Mouse (Mus musculus): ENCODE data around the gene 1810009A15Rik. TPM values are rescaled to one million over a fixed set of nuclear protein-coding genes. Genes with fewer than 3 reads are reported as not detected.
"Not testable (repeated sequence)": the region's sequence is repeated elsewhere in the genome, so short reads cannot be mapped to it uniquely, and the experiment has no call there.

Gene 1810009A15Rik
- polyA plus RNA-seq, 1 experiment from 2014 or later, result 76.8 TPM

DNA sequence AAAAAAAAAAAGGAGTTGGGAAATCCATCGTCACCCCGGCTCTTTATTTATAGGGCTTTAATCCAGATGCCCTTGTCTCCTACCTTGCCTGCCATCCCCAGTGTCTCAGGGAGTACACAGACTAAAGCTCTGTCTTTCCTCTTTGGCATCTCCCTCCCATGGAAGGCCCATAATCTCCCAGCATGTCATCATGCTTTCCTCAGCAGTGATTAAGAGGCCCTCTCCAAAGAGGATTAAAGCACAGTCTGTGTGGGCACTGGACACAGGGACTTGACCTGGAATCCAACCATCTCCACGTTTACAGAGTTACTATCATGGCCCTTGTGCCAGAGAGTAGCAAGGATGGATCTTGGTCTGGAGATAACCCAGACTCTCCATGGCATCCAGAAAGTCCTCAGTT, 5.0 kb upstream of the 1810009A15Rik start, which contains the start of the genes Lbhd1 and Gm49403:
Gene Lbhd1 (plus strand): TSS at position 117 of the 400 bp plus-strand sequence.
Gene Gm49403 (plus strand): TSS at position 315 of the 400 bp plus-strand sequence.
- no peak for ATAC-seq (ENCODE audit: insufficient number of reproducible peaks, low FRiP score, low TSS enrichment, low read depth)
- H3K27me3 ChIP-seq, result no peaks in the 10 kb centered on the region
- no peak within 1 kb of the TSS for H3K4me3 ChIP-seq
- WGBS, result 73% methylated on average over 3 of the region's 3 CpGs
- H3K9me3 ChIP-seq, result no peaks in the 10 kb centered on the region
- no peak within 1 kb of the TSS for H3K27ac ChIP-seq
- H3K4me1 ChIP-seq, result peaks cover 17% of the 10 kb centered on the region
- no peak within 1 kb of the TSS for H3K4me2 ChIP-seq
- H3K9ac ChIP-seq, result no peak within 1 kb of the TSS
- 0 out of 2 replicates have a peak, but pooled peaks cover 2% of the 10 kb centered on the region for H3K36me3 ChIP-seq

DNA sequence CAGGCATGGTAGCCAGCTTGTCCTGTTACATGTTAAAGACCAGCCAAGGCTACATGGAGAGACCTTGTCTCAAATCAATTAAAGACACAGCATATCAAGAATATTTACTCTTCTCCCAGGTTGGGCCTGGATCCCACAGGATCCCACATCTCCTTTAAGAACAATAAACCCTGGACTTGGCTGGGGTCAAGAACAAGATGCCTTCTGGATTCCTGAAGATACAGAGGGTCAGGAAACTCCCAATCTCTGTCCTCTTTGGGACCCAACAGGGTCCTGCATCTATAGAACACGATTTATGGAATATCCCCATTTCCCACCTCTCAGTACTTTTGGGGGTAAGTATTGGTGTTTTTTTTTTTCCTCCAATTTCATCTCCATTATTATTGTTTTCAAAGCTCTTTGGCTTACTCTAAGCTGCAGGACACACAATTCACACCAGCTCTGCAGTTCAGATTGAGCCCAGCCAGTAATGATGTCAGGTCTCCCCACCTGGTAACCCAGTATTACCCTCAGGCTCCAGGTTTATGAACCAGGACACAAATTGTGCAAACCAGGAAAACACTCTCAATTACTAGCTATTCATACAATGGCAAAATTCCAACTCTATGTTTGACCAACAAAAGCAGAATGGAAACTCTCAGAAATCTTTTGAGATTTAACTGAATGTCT, 1.6 kb upstream of the 1810009A15Rik start:
- 55% methylated on average over 1 of the region's 1 CpGs for WGBS

DNA sequence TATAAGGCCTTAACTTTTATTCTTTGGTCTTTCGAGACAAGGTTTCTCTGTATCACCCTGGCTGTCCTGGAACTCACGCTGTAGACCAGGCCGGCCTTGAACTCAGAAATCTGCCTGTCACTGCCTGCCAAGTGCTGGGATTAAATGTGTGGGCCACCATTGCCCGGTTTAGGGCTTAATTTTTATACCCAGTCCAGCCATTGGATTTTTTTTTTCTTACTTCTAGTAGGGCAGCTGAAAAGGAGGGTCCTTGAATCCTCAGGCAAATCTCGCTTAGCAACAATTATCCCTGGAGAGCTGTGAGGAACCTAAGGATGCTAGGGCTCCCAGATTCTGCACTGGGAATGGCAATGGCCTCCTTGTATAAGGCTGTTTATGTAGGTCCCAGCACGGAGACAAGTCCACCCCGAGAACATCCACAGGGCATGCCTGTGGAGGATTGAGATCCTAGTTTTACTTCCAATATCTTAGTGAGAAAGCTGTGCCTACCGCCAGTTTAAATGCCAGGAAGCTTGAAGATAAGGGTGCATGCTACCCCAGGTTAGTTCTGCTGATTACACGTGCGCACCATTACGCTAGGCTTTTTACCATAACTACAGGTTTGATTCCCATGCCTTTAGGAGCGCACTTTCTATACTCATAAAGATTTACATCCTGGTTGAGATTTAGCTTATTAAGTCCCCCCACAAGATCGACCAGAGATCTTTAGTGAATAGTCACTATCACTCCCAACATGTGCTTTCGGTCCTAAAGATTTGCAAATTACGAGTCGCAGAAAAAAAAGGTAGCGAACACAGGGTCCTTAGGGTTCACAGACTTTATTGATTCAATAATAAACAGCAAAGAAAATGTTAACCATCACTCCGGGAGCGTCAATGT, 829 bp upstream of the 1810009A15Rik start:
- Histone ChIP-seq H3K4me1 (peaks cover 16% of the 10 kb centered on the region), H3K9ac (peak overlapping the region; percentile 89), H3K4me3 (peak overlapping the region; percentile 64), H3K27ac (peak overlapping the region; percentile 92), H3K4me2 (peak overlapping the region; percentile 67), H3K9me3 (no peaks in the 10 kb centered on the region), H3K36me3 (peaks cover 9% of the 10 kb centered on the region), H3K27me3 (no peaks in the 10 kb centered on the region)
- 14% methylated on average over 19 of the region's 19 CpGs for WGBS
- no peak for ATAC-seq (ENCODE audit: insufficient number of reproducible peaks, low FRiP score, low TSS enrichment, low read depth)

More for the DNA sequence above, 1.6 kb upstream of the 1810009A15Rik start:
- H3K27me3 ChIP-seq, result no peaks in the 10 kb centered on the region
- H3K4me2 ChIP-seq, result peak overlapping the region; percentile 67; the same call in 1 of the 2 replicates
- H3K4me3 ChIP-seq, result peak overlapping the region; percentile 64
- no peak overlapping the region for H3K9ac ChIP-seq
- H3K27ac ChIP-seq, result peak overlapping the region; percentile 92
- no peaks in the 10 kb centered on the region for H3K9me3 ChIP-seq
- H3K4me1 ChIP-seq, result peaks cover 14% of the 10 kb centered on the region
- H3K36me3 ChIP-seq, result peaks cover 9% of the 10 kb centered on the region
- no peak for ATAC-seq (ENCODE audit: insufficient number of reproducible peaks, low FRiP score, low TSS enrichment, low read depth)

DNA sequence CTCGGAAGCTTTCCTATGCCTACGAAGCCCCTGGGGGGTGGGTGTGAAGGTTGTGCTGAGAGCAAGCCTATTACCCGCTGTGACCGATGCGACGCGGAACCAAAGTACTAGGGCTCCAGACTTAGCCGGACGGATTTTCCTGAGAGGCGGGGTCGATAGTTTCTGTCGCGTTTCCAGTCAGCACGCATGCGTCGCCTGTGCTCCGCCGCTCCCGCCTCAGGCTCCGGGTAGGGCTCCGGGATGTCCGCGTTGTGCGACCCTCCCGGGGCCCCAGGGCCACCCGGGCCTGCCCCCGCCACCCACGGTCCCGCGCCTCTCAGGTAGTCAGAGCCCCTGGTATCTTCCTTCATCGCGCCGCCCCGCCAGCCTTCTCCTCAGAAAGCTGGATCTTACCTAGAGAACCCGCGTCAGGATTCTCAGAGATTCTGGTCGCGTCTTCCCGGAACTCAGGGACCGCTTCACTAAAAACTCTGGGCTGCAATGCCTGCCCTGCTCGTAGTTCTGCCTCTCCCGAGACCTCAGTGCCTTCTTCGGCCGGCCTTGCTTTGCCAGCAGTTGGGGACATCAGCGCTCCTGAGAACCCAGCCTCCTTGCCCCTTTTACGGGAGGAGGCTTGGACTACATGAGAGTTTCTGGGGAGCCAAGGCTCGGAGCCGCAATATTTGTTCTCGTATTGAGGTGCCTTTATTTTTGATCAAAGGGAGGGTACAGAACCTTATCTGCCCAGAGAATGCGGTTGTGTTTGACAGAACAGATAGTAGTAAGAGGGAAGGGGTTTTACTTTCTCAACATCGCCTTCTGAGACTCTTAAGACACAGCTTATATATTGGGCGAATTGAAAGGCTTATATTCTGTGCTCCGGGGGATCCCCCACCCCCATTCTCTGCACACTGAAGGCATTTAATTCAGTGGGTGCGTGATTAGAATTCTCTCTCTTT, 4.4 kb downstream of the 1810009A15Rik start, which contains the start of gene Ints5:
Gene Ints5 (plus strand): TSS at position 177 of the 938 bp plus-strand sequence.
- Histone ChIP-seq H3K4me1 (peaks cover 37% of the 10 kb centered on the region), H3K27ac (peak within 1 kb of the TSS; percentile 90), H3K27me3 (no peaks in the 10 kb centered on the region), H3K9ac (peak within 1 kb of the TSS; percentile 84), H3K36me3 (peaks cover 30% of the 10 kb centered on the region), H3K4me3 (peak within 1 kb of the TSS; percentile 79), H3K9me3 (no peaks in the 10 kb centered on the region), H3K4me2 (peak within 1 kb of the TSS; percentile 79)
- 2% methylated on average over 54 of the region's 54 CpGs for WGBS
- peak; percentile 30; the same call in 1 of the 2 replicates for ATAC-seq (ENCODE audit: insufficient number of reproducible peaks, low FRiP score, low TSS enrichment, low read depth)

DNA sequence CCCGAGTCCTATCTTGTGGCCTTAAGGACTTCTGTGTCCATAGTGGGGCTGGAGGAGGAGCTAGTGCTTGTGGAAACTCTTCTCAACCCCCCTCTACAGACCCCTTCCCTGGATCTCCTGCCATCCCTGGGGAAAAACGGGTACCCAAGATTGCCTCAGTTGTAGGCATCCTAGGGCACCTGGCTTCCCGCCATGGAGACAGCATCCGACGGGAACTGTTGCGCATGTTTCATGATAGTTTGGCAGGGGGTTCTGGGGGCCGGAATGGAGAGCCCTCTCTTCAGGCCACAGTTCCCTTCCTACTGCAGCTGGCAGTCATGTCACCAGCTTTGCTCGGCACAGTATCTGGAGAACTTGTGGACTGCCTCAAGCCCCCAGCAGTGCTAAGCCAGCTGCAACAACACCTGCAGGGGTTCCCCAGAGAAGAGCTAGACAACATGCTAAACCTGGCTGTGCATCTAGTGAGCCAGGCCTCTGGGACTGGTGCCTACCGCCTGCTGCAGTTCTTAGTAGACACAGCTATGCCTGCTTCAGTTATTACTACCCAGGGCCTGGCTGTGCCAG, 6.8 kb downstream of the 1810009A15Rik start:
- Histone ChIP-seq H3K4me3 (no peak overlapping the region), H3K9ac (no peak overlapping the region), H3K4me2 (no peak overlapping the region), H3K9me3 (no peaks in the 10 kb centered on the region), H3K27ac (no peak overlapping the region), H3K36me3 (peaks cover 30% of the 10 kb centered on the region), H3K4me1 (peaks cover 39% of the 10 kb centered on the region), H3K27me3 (no peaks in the 10 kb centered on the region)
- no peak for ATAC-seq (ENCODE audit: insufficient number of reproducible peaks, low FRiP score, low TSS enrichment, low read depth)
- WGBS, result 85% methylated on average over 9 of the region's 9 CpGs

DNA sequence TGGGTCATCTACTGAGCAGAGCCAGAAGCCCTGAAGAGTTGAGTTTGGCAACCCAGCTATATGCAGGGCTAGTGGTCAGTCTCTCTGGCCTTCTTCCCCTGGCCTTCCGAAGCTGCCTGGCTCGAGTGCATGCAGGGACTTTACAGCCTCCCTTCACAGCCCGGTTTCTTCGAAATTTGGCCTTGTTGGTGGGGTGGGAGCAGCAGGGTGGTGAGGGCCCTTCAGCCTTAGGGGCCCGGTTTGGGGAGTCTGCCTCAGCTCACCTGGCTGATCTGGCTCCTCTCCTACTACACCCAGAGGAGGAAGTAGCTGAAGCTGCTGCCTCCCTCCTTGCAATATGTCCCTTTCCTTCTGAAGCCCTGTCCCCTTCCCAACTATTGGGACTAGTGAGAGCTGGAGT, 7.6 kb downstream of the 1810009A15Rik start:
- not testable (repeated sequence) for H3K4me3 ChIP-seq

DNA sequence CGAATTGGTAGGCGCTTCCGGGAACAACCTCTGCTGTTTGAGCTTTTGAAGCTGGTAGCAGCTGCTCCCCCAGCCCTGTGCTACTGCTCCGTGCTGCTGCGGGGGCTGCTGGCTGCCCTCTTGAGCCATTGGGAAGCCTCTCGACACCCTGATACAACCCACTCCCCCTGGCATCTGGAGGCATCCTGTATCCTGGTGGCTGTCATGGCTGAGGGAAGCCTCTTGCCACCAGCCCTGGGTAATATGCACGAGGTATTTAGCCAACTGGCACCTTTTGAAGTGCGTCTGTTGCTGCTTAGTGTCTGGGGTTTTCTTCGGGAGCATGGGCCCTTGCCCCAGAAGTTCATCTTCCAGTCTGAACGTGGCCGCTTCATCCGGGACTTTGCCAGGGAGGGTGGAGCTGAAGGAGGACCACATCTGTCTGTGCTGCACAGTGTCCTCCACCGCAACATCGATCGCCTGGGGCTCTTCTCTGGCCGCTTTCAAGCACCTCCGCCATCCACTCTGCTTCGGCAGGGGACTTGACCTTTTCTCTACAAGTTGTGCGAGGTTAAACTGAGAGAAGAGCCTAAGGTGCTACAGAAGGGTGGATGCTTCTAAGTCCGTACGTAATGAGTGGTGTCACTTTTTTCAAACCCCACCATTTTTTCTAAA, 8.7 kb downstream of the 1810009A15Rik start:
- Histone ChIP-seq H3K27ac (peak overlapping the region; percentile 91), H3K36me3 (peaks cover 28% of the 10 kb centered on the region), H3K9ac (peak overlapping the region; percentile 33), H3K4me2 (peak overlapping the region; percentile 64), H3K4me1 (peaks cover 39% of the 10 kb centered on the region), H3K4me3 (peak overlapping the region; percentile 91)
- WGBS, result 15% methylated on average over 21 of the region's 21 CpGs
- not testable (repeated sequence) for H3K27me3 ChIP-seq; ATAC-seq (ENCODE audit: insufficient number of reproducible peaks, low FRiP score, low TSS enrichment, low read depth); H3K9me3 ChIP-seq

More for the DNA sequence above, 7.6 kb downstream of the 1810009A15Rik start:
- not testable (repeated sequence) for H3K27ac ChIP-seq; ATAC-seq (ENCODE audit: insufficient number of reproducible peaks, low FRiP score, low TSS enrichment, low read depth); H3K9me3 ChIP-seq; H3K9ac ChIP-seq; H3K27me3 ChIP-seq; H3K4me2 ChIP-seq
- WGBS, result 74% methylated on average over 5 of the region's 5 CpGs
- H3K36me3 ChIP-seq, result peaks cover 23% of the 10 kb centered on the region
- H3K4me1 ChIP-seq, result peaks cover 39% of the 10 kb centered on the region

DNA sequence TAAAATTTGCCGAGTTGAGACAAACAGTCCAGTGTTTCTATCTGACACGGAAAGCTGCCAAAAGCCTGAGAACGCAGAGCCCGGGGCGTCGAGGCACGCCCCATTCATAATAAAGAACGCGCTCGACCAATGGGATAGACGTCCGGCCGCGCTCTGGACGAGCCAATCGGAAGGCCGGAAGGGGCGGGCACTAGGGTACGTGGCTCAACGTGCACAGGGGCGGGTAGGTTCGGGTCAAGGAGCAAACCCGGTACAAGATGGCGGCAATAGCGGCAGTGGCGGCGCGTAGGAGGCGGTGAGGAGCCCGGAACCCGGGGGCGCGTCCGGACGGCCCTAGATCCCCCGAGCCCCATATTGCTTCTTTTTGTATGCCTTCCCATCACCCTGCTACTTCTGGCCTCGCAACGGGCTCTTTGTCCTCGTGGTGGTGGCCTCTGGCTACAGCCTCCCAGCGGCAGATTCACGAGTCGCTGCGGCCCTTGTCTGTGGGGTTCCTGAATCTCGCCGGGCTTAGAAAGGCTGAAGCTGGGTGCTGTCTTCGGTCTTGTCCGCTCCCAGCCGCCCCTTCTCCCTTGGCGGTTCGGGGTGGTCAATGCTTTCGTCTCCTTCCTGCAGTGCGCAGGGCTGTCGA, 9.3 kb downstream of the 1810009A15Rik start, which contains the start of gene Ganab:
Gene Ganab (plus strand): TSS at position 207 of the 631 bp plus-strand sequence.
- ATAC-seq (ENCODE audit: insufficient number of reproducible peaks, low FRiP score, low TSS enrichment, low read depth), result peak; percentile 98
- peaks cover 33% of the 10 kb centered on the region for H3K36me3 ChIP-seq
- no peaks in the 10 kb centered on the region for H3K9me3 ChIP-seq
- H3K9ac ChIP-seq, result peak within 1 kb of the TSS; percentile 93
- H3K27ac ChIP-seq, result peak within 1 kb of the TSS; percentile 91
- H3K4me2 ChIP-seq, result peak within 1 kb of the TSS; percentile 64
- H3K4me3 ChIP-seq, result peak within 1 kb of the TSS; percentile 91
- H3K4me1 ChIP-seq, result peaks cover 37% of the 10 kb centered on the region
- H3K27me3 ChIP-seq, result no peaks in the 10 kb centered on the region
- WGBS, result under 1% methylated on average over 53 of the region's 53 CpGs

DNA sequence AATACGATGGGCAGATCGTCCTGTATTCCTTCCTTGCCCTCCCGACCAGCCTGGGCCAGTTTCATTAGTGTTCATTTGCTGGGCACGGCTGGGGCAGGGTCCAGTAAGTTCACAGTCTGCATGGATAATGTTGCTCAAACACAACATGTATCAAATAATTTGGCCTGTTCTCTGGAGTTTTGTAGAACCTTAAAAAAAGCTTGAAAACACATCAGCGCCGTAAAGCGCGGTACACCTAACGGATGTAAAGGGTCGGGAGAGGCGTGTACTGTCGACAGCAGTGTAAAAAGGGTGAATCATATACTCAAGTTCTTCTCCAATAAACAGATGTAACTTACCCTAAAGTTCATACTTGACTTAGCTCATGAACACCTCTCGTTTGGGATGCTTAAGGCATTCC, 9.9 kb downstream of the 1810009A15Rik start:
- peaks cover 39% of the 10 kb centered on the region for H3K36me3 ChIP-seq
- 6% methylated on average over 13 of the region's 13 CpGs for WGBS
- H3K9me3 ChIP-seq, result no peaks in the 10 kb centered on the region
- peak overlapping the region; percentile 93 for H3K9ac ChIP-seq
- no peak for ATAC-seq (ENCODE audit: insufficient number of reproducible peaks, low FRiP score, low TSS enrichment, low read depth)
- peak overlapping the region; percentile 91 for H3K4me3 ChIP-seq
- peaks cover 34% of the 10 kb centered on the region for H3K4me1 ChIP-seq
- H3K27ac ChIP-seq, result peak overlapping the region; percentile 88
- no peaks in the 10 kb centered on the region for H3K27me3 ChIP-seq
- peak overlapping the region; percentile 64 for H3K4me2 ChIP-seq

DNA sequence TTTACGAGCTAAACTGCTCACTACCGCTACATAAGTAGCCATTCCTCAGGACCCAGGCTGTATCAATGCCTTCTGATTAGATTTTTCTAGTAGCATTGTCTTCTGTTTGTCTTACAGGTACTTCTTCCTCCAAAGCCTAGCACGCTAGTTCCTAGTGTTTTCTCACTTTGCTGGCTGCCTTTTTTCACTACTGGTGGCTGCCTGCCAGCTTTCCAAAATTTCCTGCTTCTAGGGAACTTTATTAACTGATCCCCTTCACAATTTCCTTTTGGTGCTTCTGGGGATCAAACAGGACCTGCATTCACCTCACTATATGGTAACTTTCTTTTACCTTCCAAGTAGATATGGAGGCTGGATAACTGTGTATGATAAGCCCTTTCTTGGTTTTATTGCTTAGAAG, 10.4 kb downstream of the 1810009A15Rik start:
- no peak overlapping the region for H3K27ac ChIP-seq
- H3K9me3 ChIP-seq, result no peaks in the 10 kb centered on the region
- WGBS, result 29% methylated on average over 3 of the region's 3 CpGs
- no peak for ATAC-seq (ENCODE audit: insufficient number of reproducible peaks, low FRiP score, low TSS enrichment, low read depth)
- H3K36me3 ChIP-seq, result peaks cover 43% of the 10 kb centered on the region
- peak overlapping the region; percentile 93; the same call in 1 of the 2 replicates for H3K9ac ChIP-seq
- peak overlapping the region; percentile 64 for H3K4me2 ChIP-seq
- peaks cover 30% of the 10 kb centered on the region for H3K4me1 ChIP-seq
- H3K27me3 ChIP-seq, result no peaks in the 10 kb centered on the region
- H3K4me3 ChIP-seq, result peak overlapping the region; percentile 91
